Mouse (Mus musculus) heart, adult 2 months (tissue): ENCODE results near the gene Vmn1r76. TPM values are rescaled to one million over a fixed set of nuclear protein-coding genes. Genes with fewer than 3 reads are reported as not detected.

Source experiments
- DNase-seq, 2 experiments: peaks; one replicate each; pipeline ENCODE4 v3.0.0; 2021
- H3K27ac ChIP-seq: fragments of 200-600 bp; 2 replicates; pipeline ENCODE4 v1.8.1; 2022
- H3K27me3 ChIP-seq: fragments of 200-500 bp; 2 replicates; pipeline ENCODE4 v1.6.1; 2012; ENCODE audit warnings: mild to moderate bottlenecking, low read length, inconsistent platforms, mixed read lengths; ENCODE audit not compliant: control insufficient read depth, insufficient read depth
- H3K36me3 ChIP-seq: fragments of 200-500 bp; 2 replicates; pipeline ENCODE4 v1.6.1; 2012; ENCODE audit warnings: low read length, inconsistent platforms; ENCODE audit not compliant: control insufficient read depth, insufficient read depth
- H3K4me1 ChIP-seq: fragments of 200-500 bp; 2 replicates; pipeline ENCODE4 v1.6.1; 2011; ENCODE audit warnings: low read length; ENCODE audit not compliant: control insufficient read depth, insufficient read depth
- H3K4me3 ChIP-seq: fragments of 200-600 bp; 2 replicates; pipeline ENCODE4 v1.8.1; 2022
- H3K79me2 ChIP-seq: fragments of 200-500 bp; replicated peaks from 2 replicates; pipeline ENCODE4 v1.6.1; 2012; ENCODE audit warnings: mild to moderate bottlenecking, inconsistent platforms, low read length, moderate library complexity, mixed read lengths; ENCODE audit not compliant: control insufficient read depth, insufficient read depth
- H3K9ac ChIP-seq: fragments of 200-500 bp; 2 replicates; pipeline ENCODE4 v1.6.1; 2012; ENCODE audit warnings: low read depth, mild to moderate bottlenecking, control low read depth, inconsistent platforms, low read length, mixed read lengths
- CTCF ChIP-seq: fragments of 200-600 bp; IDR thresholded peaks from 2 replicates; pipeline ENCODE4 v1.8.1; 2022; ENCODE audit warnings: antibody characterized with exemption, mild to moderate bottlenecking, moderate library complexity
- EP300 ChIP-seq: fragments of 200-500 bp; IDR thresholded peaks from 2 replicates; pipeline ENCODE4 v1.6.1; 2011; ENCODE audit warnings: low read depth, low read length, control low read depth; ENCODE audit not compliant: insufficient read depth
- POLR2A ChIP-seq: fragments of 200-500 bp; IDR thresholded peaks from 2 replicates; pipeline ENCODE4 v1.6.1; 2011; ENCODE audit warnings: mild to moderate bottlenecking, low read depth, low read length, control low read depth; ENCODE audit not compliant: insufficient read depth
- WGBS: fragments of 180-500 bp; shearing (Covaris S2); methylation state at CpG from one replicate; pipeline ENCODE4 v1.1.7; 2018; 5-methylcytosine and 5-hydroxymethylcytosine counted together
- intact Hi-C: fragments of 180-260 bp; cut with DNase I; formaldehyde crosslinking; loops from one replicate; pipeline ENCODE4 v1.15.1; 2025
- long read RNA-seq: library from polyadenylated mRNA; stranded (forward); transcript quantifications from one replicate; pipeline ENCODE4 v2.0.0, GENCODE M21; 2021
- polyA plus RNA-seq: library from polyadenylated mRNA; depleted of rRNA; stranded (reverse); fragments of >200 nt; gene quantifications from 2 replicates; pipeline ENCODE4 v1.2.3, GENCODE M21; 2012; rRNA removed
- total RNA-seq, 2 experiments: library from RNA; stranded (reverse); gene quantifications; 2 replicates each; pipeline ENCODE4 v1.2.3; 2021

The Vmn1r76 gene
- total RNA-seq (not detected), polyA plus RNA-seq (not detected in 2 replicates)
- long read RNA-seq: 0 reads

DNA sequence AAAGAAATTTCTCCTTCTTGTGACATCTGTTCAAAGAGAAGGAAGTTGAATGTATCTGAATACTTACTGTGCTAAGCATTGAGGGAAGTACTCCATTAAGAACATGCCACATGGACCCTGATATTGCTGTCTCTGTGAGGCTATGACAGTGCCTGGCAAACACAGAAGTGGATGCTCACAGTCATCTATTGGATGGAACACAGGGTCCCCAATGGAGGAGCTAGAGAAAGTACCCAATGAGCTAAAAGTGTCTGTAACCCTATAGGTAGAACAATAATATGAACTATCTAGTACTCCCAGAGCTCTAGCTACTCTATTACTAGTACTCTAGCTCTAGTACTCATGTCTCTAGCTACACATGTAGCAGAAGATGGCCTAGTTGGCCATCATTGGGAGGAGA is at the start of gene Vmn1r76:
Gene Vmn1r76, minus strand, starts transcription at position 101 of the 400 bp plus-strand sequence.
- TF ChIP-seq EP300: no peak
- no peak for TF ChIP-seq CTCF
- no peak for TF ChIP-seq POLR2A
- H3K4me1 ChIP-seq: no peaks in the 10 kb centered on the region
- no peaks in the 10 kb centered on the region for H3K27me3 ChIP-seq
- intact Hi-C loops: no loop called here
- DNase-seq: no peak
- no peaks in the 10 kb centered on the region for H3K79me2 ChIP-seq
- H3K27ac ChIP-seq: no peak within 1 kb of the TSS
- H3K36me3 ChIP-seq: no peaks in the 10 kb centered on the region
- H3K9ac ChIP-seq: no peak within 1 kb of the TSS
- H3K4me3 ChIP-seq: no peak within 1 kb of the TSS

GRCm38 (mm10) chr7:11972611-11973010 is 34.6 kb upstream of the Vmn1r76 start:
- H3K36me3 ChIP-seq: no peaks in the 10 kb centered on the region
- H3K9ac ChIP-seq: no peak overlapping the region
- intact Hi-C loops: no loop called here
- H3K4me1 ChIP-seq: no peaks in the 10 kb centered on the region
- H3K27me3 ChIP-seq: no peaks in the 10 kb centered on the region
- no peak overlapping the region for H3K27ac ChIP-seq
- TF ChIP-seq CTCF (no peak), EP300 (no peak), POLR2A (no peak)
- DNase-seq: no peak
- H3K79me2 ChIP-seq: no peaks in the 10 kb centered on the region
- no peak overlapping the region for H3K4me3 ChIP-seq

GRCm38 (mm10) chr7:11947991-11948390 is 10.0 kb upstream of the Vmn1r76 start:
- Histone ChIP-seq H3K4me3 (no peak overlapping the region), H3K9ac (no peak overlapping the region), H3K36me3 (no peaks in the 10 kb centered on the region), H3K4me1 (no peaks in the 10 kb centered on the region), H3K27me3 (no peaks in the 10 kb centered on the region), H3K79me2 (no peaks in the 10 kb centered on the region), H3K27ac (no peak overlapping the region)
- no peak for DNase-seq
- intact Hi-C loops: no loop called here
- 61% methylated on average over 3 of the region's 3 CpGs for WGBS
- TF ChIP-seq EP300: no peak
- TF ChIP-seq CTCF: no peak
- no peak for TF ChIP-seq POLR2A

- TF ChIP-seq POLR2A (no peak), CTCF (no peak), EP300 (no peak)
- Histone ChIP-seq H3K27ac (no peak within 1 kb of the TSS), H3K4me1 (no peaks in the 10 kb centered on the region), H3K36me3 (no peaks in the 10 kb centered on the region), H3K4me3 (no peak within 1 kb of the TSS), H3K9ac (no peak within 1 kb of the TSS), H3K79me2 (no peaks in the 10 kb centered on the region), H3K27me3 (no peaks in the 10 kb centered on the region)
- DNase-seq: no peak
- intact Hi-C loops: no loop called here
Measured at GRCm38 (mm10) chr7:11874330-11874729, 63.7 kb downstream of the Vmn1r76 start, which contains the start of gene Vmn1r75. Gene Vmn1r75 (plus strand): TSS chr7:11874630.

Other genes with a start within 250 kb of the Vmn1r76 start
- gene Vmn1r73, start 207.9 kb downstream of the Vmn1r76 start, total RNA-seq: not detected
- not detected in 2 replicates for gene Vmn1r73, start 207.9 kb downstream of the Vmn1r76 start, polyA plus RNA-seq
- not detected for gene Vmn1r74, start 104.2 kb downstream of the Vmn1r76 start, total RNA-seq
- gene Vmn1r74, start 104.2 kb downstream of the Vmn1r76 start, polyA plus RNA-seq: not detected in 2 replicates
- gene Vmn1r75, start 63.6 kb downstream of the Vmn1r76 start, total RNA-seq: not detected
- gene Vmn1r75, start 63.6 kb downstream of the Vmn1r76 start, polyA plus RNA-seq: not detected in 2 replicates
- not detected for gene Vmn1r77, start 98.5 kb upstream of the Vmn1r76 start, total RNA-seq
- not detected in 2 replicates for gene Vmn1r77, start 98.5 kb upstream of the Vmn1r76 start, polyA plus RNA-seq
- not detected for gene Vmn1r78, start 212.0 kb upstream of the Vmn1r76 start, total RNA-seq
- gene Vmn1r78, start 212.0 kb upstream of the Vmn1r76 start, polyA plus RNA-seq: not detected in 2 replicates
- not detected for gene Vmn1r79, start 233.1 kb upstream of the Vmn1r76 start, total RNA-seq
- gene Vmn1r79, start 233.1 kb upstream of the Vmn1r76 start, polyA plus RNA-seq: not detected in 2 replicates